Mouse (Mus musculus) small intestine, adult 2 months (tissue): ENCODE data around the gene Wdr62.

ENCODE experiments used
- CTCF ChIP-seq: fragments of 200-500 bp; IDR thresholded peaks from 2 replicates; pipeline ENCODE4 v1.5.1; 2012; ENCODE audit warnings: low read depth, mild to moderate bottlenecking, control low read depth, inconsistent platforms, low read length, moderate library complexity, mixed read lengths; ENCODE audit not compliant: insufficient replicate concordance, insufficient read length; ENCODE audit errors: extremely low read depth
- POLR2A ChIP-seq: fragments of 200-500 bp; IDR thresholded peaks from 2 replicates; pipeline ENCODE4 v1.6.1; 2012; ENCODE audit warnings: low read depth, mild to moderate bottlenecking, control low read depth, inconsistent platforms, low read length, moderate library complexity

DNA sequence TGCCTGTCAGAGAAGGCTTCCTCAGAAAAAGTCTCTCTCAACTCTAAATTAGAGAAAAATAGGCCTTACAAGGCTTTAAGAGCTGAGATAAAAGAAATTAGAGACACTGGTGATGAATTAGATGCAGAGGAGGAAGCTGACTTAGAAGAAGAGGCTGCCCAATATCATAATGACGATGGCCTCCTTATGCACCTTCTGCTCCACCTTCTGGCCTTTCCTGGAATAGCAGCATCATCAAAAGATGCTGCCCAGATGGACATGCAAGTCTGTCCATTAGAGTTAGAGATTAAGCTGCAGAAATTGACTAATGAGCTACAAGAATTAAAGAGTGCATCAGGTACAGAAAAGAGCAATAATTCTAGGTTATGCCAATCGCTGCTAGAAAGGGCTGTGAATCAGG, 74.8 kb downstream of the Wdr62 start:
- TF ChIP-seq POLR2A (no peak), CTCF (no peak)
